Mouse (Mus musculus): ENCODE data around the gene Angptl8.

Angptl8 gene

GRCm38 (mm10) chr9:21816716-21817305 is 18.5 kb upstream of the Angptl8 start:
- no peak for DNase-seq (ENCODE audit: low read depth, low spot score)

- DNase-seq (ENCODE audit: low read depth, low spot score) = no peak
Measured at GRCm38 (mm10) chr9:21818125-21818524, 17.2 kb upstream of the Angptl8 start.

- no peak for DNase-seq (ENCODE audit: low read depth, low spot score)
Measured at GRCm38 (mm10) chr9:21818561-21818960, 16.7 kb upstream of the Angptl8 start.

- no peak for DNase-seq (ENCODE audit: low read depth, low spot score)
Measured at GRCm38 (mm10) chr9:21819181-21819729, 16.1 kb upstream of the Angptl8 start.

- no peak for DNase-seq (ENCODE audit: low read depth, low spot score)
Measured at GRCm38 (mm10) chr9:21820183-21820582, 15.1 kb upstream of the Angptl8 start.

- no peak for DNase-seq (ENCODE audit: low read depth, low spot score)
Measured at GRCm38 (mm10) chr9:21822686-21823085, 12.6 kb upstream of the Angptl8 start.

- DNase-seq (ENCODE audit: low read depth, low spot score) = no peak
Measured at GRCm38 (mm10) chr9:21823957-21824356, 11.4 kb upstream of the Angptl8 start.

- DNase-seq (ENCODE audit: low read depth, low spot score) = peak; percentile 45
Measured at GRCm38 (mm10) chr9:21824366-21824765, 10.9 kb upstream of the Angptl8 start.

- DNase-seq (ENCODE audit: low read depth, low spot score) = no peak
Measured at GRCm38 (mm10) chr9:21829834-21830460, 5.4 kb upstream of the Angptl8 start.

- DNase-seq (ENCODE audit: low read depth, low spot score) = no peak
Measured at GRCm38 (mm10) chr9:21830461-21830850, 4.9 kb upstream of the Angptl8 start.

GRCm38 (mm10) chr9:21830936-21831335 is 4.4 kb upstream of the Angptl8 start:
- DNase-seq (ENCODE audit: low read depth, low spot score) = no peak

GRCm38 (mm10) chr9:21831558-21832240 is 3.6 kb upstream of the Angptl8 start:
- no peak for DNase-seq (ENCODE audit: low read depth, low spot score)

GRCm38 (mm10) chr9:21837690-21838089 is 2.4 kb downstream of the Angptl8 start:
- DNase-seq (ENCODE audit: low read depth, low spot score) = no peak

- no peak for DNase-seq (ENCODE audit: low read depth, low spot score)
Measured at GRCm38 (mm10) chr9:21840115-21840787, 4.9 kb downstream of the Angptl8 start.

- DNase-seq (ENCODE audit: low read depth, low spot score) = no peak
Measured at GRCm38 (mm10) chr9:21841340-21841739, 6.0 kb downstream of the Angptl8 start.

GRCm38 (mm10) chr9:21842391-21842790 is 7.1 kb downstream of the Angptl8 start:
- DNase-seq (ENCODE audit: low read depth, low spot score) = no peak

- no peak for DNase-seq (ENCODE audit: low read depth, low spot score)
Measured at GRCm38 (mm10) chr9:21843086-21843485, 7.8 kb downstream of the Angptl8 start.

GRCm38 (mm10) chr9:21845381-21846080 is 10.2 kb downstream of the Angptl8 start:
- no peak for DNase-seq (ENCODE audit: low read depth, low spot score)

- no peak for DNase-seq (ENCODE audit: low read depth, low spot score)
Measured at GRCm38 (mm10) chr9:21846755-21847341, 11.5 kb downstream of the Angptl8 start.

GRCm38 (mm10) chr9:21847425-21847824 is 12.1 kb downstream of the Angptl8 start:
- DNase-seq (ENCODE audit: low read depth, low spot score) = no peak

GRCm38 (mm10) chr9:21847926-21848325 is 12.6 kb downstream of the Angptl8 start:
- DNase-seq (ENCODE audit: low read depth, low spot score) = no peak
